Mouse (Mus musculus) spleen, postnatal 4 days (tissue): ENCODE measurements around the gene Gba.
"Not testable (repeated sequence)": the region's sequence is repeated elsewhere in the genome, so short reads cannot be mapped to it uniquely, and the experiment has no call there.

ENCODE experiments used
- DNase-seq, 2 experiments: peaks; one replicate each; pipeline ENCODE4 v3.0.0; 2022; ENCODE audit warnings: low spot score in 2 of 2

Gene Gba

DNA sequence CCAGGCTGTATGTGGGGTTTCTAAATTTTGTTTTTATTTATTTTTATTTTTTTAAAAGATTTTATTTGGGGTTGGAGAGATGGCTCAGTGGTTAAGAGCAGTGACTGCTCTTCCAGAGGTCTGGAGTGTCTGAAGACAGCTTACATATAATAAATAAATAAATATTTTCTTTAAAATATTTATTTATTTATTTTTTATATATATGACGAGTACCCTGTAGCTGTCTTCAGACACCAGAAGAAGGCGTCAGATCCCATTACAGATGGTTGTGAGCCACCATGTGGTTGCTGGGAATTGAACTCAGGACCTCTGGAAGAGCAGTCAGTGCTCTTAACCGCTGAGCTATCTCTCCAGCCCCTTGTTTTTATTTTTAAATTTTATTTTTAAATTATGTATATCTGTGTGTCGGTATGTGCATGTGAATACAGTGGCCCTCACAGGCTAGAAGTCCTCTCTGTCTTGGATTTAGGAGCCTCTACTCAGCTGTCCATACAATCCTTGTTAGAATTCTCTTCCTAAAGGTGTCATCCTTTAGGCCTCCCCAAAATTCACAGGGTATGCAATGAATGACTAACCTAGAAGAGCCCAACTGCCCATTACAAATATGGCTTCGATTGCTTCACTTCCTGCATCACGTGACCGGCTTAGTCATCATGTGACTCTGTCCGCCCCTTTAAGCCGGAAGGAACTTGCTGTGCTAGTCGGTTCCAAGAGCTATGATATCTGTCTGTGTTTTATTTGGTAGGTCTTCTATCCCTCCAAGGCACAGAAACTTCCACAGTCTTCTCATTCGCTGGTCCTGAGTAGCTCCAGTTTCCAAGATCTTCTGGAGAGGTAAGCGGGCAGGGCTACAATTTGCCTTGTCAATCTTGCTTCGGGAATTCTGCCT lies at the start of gene Gba:
Gba (plus strand) TSS at position 676 of the 889 bp plus-strand sequence.
- peak; percentile 81 to 91 for DNase-seq

DNA sequence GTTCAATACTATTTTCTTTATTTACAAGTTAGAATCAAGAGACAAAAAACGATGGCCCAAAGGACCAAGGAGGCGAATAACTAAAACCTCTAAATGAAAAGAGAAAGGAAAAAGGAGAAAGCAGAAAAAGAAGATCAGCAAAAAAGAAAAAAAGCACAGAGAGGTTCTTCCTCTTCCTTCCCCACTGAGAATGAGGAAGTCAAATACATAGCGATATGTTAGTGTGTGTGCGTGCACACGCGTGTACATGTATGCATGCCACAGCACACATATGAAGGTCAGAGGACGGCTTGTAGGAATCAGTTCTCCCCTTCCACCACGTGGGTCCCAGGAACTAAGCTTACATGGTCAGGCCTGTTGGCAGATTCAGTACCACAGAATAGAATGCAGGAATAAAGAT lies 45.8 kb upstream of the Gba start:
- DNase-seq, result no peak

DNA sequence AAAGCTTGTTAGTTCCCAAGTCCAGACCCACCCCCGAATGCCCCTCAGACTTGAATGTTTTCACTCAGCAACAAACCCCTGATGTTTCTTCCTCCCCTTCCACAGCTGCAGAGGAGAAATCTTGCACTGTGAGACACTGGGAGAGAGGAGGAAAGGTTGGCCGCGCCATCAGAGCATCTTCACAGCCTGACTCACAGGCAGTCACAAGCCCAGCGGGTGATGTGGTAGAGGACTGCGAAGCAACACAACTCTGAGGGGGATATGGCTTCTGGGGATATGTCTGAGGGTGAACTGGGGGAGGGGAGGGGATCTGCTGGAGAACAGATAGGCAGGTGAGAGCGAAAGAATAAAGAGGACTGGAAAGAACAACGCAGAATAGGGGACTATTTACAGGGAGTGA lies 44.1 kb upstream of the Gba start:
- no peak for DNase-seq

DNA sequence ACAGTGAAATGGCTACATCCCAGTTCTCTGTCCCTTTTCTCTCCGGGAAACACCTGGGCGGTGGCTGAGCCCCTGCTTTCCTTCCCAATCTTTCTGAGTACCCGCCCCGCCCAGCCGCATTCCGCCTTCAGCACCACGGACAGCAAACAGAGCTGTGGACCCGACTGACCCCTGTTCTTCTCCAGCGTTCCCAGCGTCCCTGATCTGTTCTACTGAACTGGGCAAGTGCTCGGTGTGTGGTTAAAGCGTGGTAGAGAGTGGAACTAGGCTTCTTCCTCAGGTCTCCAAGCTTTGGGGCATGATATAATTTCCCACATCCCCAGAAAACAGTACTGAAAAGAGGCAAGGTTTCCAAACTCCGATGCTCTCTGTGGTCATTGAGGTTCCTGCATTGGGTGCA lies 43.5 kb upstream of the Gba start:
- DNase-seq, result peak; percentile 62 to 84

DNA sequence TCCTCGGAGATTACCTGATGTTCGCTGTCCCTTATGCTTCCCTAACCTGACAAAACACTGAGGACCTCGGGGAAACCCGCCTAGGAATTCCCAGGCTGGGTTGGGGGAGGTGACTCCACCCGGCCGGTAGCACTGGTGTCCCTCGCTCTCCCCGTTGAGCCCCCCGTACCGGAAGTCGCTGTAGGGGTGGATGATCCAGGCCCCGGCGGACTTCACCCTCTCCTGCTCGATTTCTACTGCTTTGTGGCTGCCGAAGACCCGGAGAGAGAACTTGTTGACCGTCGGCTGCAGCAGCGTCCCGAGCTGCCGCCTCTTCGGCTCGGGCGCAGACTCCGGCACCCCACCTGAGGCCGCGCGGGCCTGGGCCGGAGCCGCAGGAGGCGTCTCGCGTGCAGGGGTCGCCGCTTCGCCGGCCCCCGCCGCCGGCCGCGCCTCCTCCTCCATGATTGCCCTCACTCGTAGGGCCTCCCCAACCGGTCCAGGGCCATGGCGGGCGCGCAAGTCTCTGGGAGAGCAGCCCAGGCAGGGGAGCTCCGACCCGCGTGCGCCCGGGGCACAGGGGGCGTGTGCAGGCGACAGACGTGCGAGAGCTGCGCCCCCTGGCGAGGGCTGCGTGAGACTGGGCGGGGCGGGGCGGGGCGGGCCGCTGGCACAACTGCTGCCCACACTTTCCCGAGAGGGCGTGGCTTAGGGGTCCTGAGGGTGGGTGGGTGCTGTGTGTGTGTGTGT lies 42.9 kb upstream of the Gba start, which contains the start of gene Hcn3:
Hcn3 (minus strand) TSS at position 581 of the 729 bp plus-strand sequence.
- DNase-seq, result peak; percentile 72 to 88

DNA sequence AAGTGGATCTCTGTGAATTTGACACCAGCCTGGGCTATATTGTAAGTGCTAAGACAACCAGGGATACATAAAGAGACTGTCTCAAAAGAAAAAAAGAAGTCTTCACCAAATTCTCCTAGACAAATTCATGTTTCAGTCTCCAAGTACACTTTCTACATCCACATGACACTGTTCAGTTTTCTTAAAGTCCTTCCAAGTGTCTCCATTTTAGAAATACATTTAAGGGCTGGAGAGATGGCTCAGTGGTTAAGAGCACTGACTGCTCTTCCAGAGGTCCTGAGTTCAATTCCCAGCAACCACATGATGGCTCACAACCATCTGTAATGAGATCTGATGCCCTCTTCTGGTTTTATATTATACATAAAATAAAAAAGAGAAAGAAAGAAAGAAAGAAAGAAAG lies 41.5 kb upstream of the Gba start:
- not testable (repeated sequence) for DNase-seq

DNA sequence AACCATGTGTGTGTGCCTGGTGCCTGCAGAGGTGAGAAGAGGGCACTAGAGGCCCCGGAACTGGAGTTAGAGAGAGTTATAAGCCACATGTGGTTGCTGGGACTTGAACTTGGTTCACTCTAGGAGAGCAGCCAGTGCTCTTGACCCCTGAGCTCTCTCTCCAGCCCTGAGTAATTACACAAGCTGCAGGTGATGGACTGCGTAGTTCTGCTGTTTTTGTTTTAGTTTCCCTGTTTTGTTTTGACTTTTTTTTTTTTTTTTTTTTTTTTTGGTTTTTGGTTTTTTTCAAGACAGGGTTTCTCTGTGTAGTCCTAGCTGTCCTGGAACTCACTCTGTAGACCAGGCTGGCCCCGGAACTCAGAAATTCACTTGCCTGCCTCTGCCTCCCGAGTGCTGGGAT lies 40.9 kb upstream of the Gba start:
- DNase-seq, result no peak

DNA sequence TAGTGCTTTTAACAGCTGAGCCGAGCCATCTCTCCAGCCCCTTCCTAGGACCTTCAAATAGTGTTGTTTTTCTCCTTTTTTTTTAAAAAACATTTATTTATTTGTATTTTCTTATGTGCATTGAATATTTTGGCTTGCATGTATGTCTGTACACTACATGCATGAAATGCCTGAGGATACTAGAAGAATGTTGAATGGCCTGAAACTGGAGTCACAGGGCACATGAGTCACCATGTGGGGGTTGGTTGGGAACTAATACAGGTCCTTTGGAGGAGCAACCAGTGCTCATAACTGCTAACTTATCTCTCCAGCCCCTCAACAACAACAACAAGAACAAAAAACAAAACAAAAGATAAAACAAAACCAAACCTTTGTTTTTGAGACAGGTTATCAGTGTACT lies 39.6 kb upstream of the Gba start:
- no peak for DNase-seq

DNA sequence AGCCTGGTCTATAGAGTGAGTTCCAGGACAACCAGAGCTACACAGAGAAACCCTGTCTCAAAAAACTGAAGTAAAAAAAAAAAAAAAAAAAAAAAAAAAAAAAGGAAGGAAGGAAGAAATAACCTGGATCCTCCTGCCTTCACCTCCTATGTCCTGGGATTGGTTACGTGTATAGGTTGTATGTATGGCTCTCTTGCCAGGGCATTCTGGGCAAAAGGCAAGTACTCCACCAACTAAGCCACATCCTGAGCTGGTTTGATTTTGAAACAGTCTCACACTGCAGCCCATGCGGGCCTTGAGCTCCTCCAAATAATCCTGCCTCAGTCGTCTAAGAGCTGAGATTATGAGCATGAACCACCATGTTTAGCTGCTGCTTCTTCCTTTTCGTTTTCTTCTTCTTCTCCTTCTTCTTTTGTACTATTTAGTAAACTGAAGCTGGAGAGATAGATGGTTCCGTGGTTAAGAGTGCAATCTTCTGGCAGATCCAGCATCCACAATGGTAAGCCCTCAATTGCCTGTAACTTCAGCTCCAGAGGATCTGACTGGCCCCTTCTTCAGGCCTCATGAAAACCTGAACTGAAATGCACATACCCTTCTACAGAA lies 39.0 kb upstream of the Gba start:
- no peak for DNase-seq

DNA sequence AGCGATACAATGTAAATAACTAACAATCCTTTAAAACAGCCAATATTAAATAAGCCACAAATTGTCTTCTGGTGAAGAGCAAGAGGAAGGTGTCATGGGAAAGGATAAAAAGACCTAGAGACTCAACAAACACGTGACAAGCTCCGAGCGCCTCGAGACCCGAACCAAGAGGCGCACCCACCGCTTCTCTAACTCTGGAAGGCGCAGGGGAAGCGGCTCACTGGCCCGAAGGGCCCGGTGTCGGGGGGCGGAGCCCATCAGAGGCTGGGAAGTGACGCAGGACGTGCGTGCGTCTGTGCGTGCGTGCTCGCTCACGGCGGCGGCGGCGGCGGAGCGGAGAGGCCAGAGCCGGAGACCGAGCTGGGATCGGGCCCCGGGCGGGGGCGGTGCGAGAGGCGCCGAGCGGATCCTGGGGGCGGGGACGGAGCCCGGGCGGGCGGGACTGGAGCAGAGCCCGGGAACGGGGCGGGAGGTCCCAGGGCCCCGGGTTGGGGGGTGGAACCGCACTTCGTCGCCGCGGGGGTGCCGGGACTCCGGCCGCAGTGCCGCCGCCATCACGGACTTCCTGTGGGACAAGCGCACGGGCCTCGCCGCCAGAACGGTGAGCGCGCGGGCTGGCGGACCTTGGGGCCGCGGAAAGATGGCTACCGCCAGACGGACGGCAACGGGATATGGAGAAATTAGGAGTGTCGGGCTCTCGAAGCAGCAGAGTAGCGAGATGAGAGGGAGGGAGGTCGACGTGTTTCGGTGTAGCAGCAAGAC lies 38.0 kb upstream of the Gba start, which contains the start of gene Clk2:
Clk2 (plus strand) TSS at position 290 of the 762 bp plus-strand sequence.
- peak; percentile 95 to 96 for DNase-seq

DNA sequence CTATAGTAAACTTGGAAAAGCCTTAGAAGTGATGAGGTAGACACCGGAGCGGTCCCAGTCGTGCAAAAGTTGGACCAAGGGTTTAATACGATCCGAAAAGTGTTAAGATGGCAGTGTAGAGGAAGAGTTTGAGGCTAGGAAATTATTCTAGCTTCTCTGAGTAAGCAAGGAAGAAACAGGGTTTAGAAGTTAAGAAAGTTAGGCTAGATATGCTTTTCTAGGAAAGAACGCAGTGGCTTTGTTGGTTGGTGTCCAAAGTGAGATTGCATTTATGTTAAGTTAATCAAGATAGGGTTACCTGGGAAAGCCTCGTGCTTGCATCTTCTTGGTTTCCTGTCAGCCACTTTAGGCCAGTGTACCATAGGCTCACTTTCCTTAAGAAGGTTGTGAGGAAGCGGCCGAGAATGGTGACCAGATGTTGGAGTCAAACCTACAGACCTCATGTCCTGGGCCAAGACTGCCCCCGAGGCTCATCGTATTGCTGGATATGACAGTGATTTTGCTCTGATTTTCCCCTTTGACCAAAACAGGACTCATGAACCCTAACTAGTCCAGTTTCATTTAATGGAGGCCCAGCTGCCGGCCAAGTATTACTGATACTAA lies 37.4 kb upstream of the Gba start:
- DNase-seq, result no peak

DNA sequence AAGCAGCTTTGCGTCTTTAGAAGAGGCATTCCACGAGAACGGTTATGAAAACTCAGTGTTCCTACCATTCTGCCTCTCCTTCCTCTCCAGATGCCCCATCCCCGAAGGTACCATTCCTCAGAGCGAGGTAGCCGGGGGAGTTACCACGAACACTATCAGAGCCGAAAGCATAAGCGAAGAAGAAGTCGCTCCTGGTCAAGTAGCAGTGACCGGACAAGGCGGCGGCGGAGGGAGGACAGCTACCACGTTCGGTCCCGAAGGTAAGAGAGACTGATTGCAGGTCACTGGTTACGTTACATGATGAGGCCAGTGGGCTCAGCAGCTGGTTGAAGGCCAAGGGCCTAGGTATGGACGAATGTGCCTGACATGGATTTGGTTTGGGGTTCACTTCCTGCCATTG lies 35.8 kb upstream of the Gba start:
- DNase-seq, result no peak

DNA sequence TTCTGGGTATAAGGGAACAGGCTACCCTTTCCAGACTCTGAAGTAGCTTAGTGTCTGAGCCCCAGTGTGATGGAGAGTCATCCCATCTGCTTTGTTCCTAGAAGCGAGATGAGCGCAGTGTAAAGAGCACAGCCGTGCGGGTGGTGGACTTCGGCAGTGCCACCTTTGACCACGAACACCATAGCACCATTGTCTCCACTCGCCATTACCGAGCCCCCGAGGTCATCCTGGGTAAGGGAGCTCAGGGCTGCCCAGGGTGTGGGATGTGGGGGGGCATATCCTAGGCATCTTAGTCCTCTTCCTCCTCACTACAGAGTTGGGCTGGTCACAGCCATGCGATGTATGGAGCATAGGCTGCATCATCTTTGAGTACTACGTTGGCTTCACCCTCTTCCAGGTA lies 27.9 kb upstream of the Gba start:
- DNase-seq, result peak in 1 of 2 experiments; percentile 57

DNA sequence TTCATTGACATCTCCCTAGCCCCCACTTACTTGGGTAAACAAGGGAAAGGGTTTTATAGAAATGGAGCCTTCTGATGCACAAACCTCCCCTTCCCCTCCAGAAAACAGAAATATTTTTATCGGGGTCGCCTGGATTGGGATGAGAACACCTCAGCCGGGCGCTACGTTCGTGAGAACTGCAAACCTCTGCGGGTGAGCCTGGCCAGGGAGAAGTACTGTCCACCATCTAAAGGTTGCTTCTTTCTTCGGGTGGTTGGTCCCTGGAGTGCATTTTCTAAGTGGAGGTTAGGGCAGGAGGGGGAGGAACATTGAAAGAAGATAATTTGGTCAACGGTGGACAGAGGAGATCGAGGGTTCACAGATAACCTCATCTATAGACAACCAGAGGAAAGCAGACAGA lies 27.2 kb upstream of the Gba start:
- peak in 1 of 2 experiments; percentile 57 for DNase-seq

DNA sequence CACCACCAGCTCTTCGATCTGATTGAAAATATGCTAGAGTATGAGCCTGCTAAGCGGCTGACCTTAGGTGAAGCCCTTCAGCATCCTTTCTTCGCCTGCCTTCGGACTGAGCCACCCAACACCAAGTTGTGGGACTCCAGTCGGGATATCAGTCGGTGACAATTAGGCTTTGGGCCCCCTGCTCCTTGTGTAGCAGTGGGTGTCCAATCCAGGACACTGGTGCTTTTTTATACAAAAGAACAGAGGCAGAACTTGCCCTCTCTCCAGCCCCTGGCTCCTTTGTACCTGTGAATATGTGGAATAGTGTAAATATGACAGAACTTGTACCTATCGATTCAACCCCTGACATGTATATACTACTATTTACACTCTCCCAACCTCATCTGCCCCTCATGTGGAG lies 26.3 kb upstream of the Gba start:
- DNase-seq, result no peak

DNA sequence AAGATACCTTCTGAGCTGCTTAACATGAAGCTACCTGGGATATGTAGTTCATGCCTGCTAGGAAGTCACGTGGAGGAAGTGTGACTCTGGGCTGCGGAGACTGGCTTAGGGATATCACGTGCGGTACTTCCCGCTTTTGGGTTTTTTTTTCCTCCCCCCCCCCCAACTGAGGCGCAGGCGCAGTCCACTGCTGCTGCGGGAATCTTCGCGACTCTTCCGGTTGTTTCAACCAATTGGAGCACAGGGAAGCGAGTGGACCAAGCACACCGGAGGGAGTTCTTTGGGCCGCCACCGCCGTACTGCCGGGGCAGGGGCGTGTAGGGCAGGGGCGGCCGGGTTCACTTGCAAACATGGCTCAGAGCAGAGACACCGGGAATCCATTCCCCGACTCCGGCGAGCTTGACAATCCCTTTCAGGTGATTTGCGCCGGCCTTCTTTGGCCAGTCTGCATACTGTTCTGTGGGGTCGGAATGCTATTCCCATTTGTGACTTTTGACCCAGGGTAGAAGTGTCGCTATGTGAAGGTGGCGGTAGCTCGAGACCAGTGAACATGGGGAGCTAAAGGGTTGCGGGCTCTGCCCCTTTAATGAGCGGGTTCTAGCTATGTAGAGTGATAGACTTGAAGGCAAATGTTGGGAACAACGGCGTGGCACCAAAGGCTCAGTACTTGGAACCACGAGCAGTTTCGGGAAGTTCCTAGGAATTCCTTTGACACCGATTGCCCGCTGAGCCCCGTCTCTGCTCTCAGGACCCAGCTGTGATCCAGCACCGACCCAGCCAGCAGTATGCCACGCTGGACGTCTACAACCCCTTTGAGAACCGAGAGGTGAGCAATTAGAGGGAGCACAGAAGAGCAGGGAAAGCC lies 25.3 kb upstream of the Gba start, which contains the start of gene Scamp3:
Scamp3 (plus strand) TSS at position 232 of the 865 bp plus-strand sequence.
- DNase-seq, result peak; percentile 78 to 90

DNA sequence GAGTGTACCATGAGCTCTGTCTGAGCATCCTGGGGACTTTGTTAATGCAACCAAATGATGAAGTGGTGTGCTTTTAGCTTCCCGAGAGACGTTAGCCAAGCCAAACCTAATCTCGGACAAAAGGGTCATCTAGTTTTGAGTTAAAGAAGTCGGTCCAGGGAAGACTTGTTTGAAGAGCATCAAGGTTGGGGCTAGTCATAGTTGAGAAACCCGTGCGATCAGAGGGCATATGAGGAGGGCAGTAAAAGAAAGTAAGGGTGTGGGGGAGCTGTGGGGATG lies 24.7 kb upstream of the Gba start:
- no peak for DNase-seq

DNA sequence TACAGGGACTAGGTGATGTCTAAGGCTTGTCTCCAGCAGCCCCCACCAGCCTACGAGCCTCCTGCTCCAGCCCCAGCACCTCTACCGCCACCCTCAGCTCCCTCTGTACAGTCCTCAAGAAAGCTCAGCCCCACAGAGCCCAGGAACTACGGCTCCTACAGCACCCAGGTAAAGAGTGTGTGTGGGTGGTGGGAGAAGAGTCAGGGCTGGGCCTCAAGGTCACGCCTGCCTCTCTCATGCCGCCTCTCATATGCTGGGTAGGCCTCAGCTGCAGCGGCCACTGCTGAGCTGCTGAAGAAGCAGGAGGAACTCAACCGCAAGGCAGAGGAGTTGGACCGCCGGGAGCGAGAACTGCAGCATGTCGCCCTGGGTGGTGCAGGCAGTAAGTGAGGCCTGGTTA lies 23.7 kb upstream of the Gba start:
- DNase-seq, result no peak

DNA sequence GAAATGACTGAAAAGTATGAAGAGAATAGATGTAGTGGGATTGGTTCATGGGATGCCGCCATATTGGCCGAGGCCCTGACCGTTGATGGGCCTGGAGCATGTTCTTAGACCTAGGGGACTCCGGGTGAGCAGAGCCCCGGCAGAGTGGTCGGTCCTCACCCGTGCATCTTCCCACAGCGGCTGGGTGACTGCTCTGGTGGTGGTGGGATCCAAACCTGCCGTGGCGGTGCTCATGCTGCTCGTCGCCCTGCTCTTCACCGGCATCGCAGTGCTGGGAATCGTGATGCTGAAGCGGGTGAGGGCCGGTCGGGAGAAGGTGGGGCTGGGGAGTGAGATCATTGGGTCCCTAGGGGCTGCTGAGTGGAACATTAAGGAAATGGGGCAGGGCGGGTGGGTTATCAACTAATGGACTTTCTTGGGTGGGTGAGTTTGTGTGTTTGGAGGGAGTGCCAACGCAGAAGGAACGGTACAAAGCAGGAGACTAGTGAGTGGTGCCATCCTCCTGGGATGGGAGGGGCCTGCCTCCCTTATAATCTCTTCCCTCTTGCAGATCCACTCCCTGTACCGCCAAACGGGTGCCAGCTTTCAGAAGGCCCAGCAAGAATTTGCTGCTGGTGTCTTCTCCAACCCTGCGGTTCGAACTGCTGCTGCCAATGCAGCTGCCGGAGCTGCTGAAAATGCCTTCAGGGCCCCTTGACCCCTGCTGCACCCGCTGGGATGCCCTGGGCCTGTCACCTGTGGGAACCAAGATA lies 20.8 kb upstream of the Gba start:
- peak in 1 of 2 experiments; percentile 62 for DNase-seq
